Mouse (Mus musculus) G1E (cell line): ENCODE results near the gene 2010109A12Rik. TPM values are rescaled to one million over a fixed set of nuclear protein-coding genes. Genes with fewer than 3 reads are reported as not detected.

Experiments
- ATAC-seq: 2 replicates; pipeline ENCODE4 v1.8.0; 2016; ENCODE audit warnings: mild to moderate bottlenecking; ENCODE audit not compliant: insufficient number of reproducible peaks, poor library complexity, low FRiP score, severe bottlenecking; ENCODE audit errors: extremely low read depth
- DNase-seq: peaks from one replicate; pipeline ENCODE4 v3.0.0; 2012; ENCODE audit warnings: low spot score
- H3K27me3 ChIP-seq: 2 replicates; pipeline ENCODE4 v1.6.1; 2012; ENCODE audit warnings: mild to moderate bottlenecking, low read length, inconsistent platforms; ENCODE audit not compliant: insufficient read depth
- H3K36me3 ChIP-seq: replicated peaks from 2 replicates; pipeline ENCODE3; 2012; ENCODE audit warnings: mild to moderate bottlenecking, inconsistent platforms
- H3K4me1 ChIP-seq: 2 replicates; pipeline ENCODE4 v1.6.1; 2012; ENCODE audit warnings: low read depth, low read length, inconsistent platforms, mixed read lengths; ENCODE audit not compliant: insufficient read depth
- H3K4me3 ChIP-seq: 2 replicates; pipeline ENCODE4 v1.5.1; 2012; ENCODE audit warnings: low read depth, mild to moderate bottlenecking, inconsistent platforms, low read length, moderate library complexity, mixed read lengths
- H3K9me3 ChIP-seq: replicated peaks from 2 replicates; pipeline ENCODE4 v1.6.1; 2012; ENCODE audit warnings: inconsistent platforms
- CTCF ChIP-seq: IDR thresholded peaks from 2 replicates; pipeline ENCODE4 v1.5.1; 2012; ENCODE audit warnings: low read depth, low read length, inconsistent platforms, mixed read lengths
- GATA1 ChIP-seq: IDR thresholded peaks from 2 replicates; pipeline ENCODE4 v1.6.1; 2012; ENCODE audit warnings: borderline replicate concordance, low read length, inconsistent platforms, mixed read lengths
- GATA2 ChIP-seq: IDR thresholded peaks from 2 replicates; pipeline ENCODE4 v1.6.1; 2012; ENCODE audit warnings: low read depth, low read length, inconsistent platforms, borderline replicate concordance
- POLR2AphosphoS5 ChIP-seq: IDR thresholded peaks from 2 replicates; pipeline ENCODE4 v1.6.1; 2012; ENCODE audit warnings: low read depth, low read length, inconsistent platforms; ENCODE audit not compliant: insufficient replicate concordance
- TAL1 ChIP-seq: conservative IDR thresholded peaks from 2 replicates; pipeline ENCODE4 v1.6.1; 2012; ENCODE audit warnings: low read depth, low read length, inconsistent platforms, mixed read lengths
- polyA plus RNA-seq: library from polyadenylated mRNA; stranded (reverse); fragments of >175 nt; gene quantifications from 2 replicates; pipeline ENCODE4 v1.2.3, GENCODE M21; 2012
- total RNA-seq, 2 experiments: library from RNA; stranded (forward) in 1 of 2; stranded (reverse) in 1 of 2; fragments of 200-1000 nt in 1 of 2; fragments of >200 nt in 1 of 2; fragmentation: Nextera tagmentation in 1 of 2; gene quantifications; 2 replicates each; pipeline ENCODE4 v1.2.3; 2014 to 2017

2010109A12Rik gene
- total and polyA plus RNA-seq, 3 experiments = 0.26 to 2.0 (median 1.4) TPM

DNA sequence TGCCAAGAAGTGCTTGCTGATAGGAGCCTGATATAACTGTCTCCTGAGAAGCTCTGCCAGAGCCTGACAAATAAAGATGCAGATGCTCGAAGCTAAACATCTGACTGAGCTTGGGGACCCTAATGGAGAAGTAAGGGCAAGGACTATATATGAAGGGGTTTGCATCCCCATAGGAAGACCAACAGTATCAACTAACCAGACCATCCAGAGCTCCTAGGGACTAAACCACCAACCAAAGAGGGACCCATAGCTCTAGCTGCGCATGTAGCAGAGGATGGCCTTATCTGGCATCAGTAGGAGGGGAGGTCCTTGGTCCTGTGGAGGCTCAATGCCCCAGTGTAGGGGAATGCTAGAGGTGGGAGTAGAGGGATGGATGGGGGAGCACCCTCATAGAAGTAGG lies 18.2 kb downstream of the 2010109A12Rik start:
- H3K27me3 ChIP-seq = peaks cover 38% of the 10 kb centered on the region
- no peaks in the 10 kb centered on the region for H3K9me3 ChIP-seq
- peaks cover 15% of the 10 kb centered on the region for H3K4me1 ChIP-seq
- DNase-seq (no peak), ATAC-seq (no peak)
- no peaks in the 10 kb centered on the region for H3K36me3 ChIP-seq
- no peak overlapping the region for H3K4me3 ChIP-seq
- TF ChIP-seq GATA2 (no peak), POLR2AphosphoS5 (no peak), TAL1 (no peak), CTCF (no peak), GATA1 (no peak)

DNA sequence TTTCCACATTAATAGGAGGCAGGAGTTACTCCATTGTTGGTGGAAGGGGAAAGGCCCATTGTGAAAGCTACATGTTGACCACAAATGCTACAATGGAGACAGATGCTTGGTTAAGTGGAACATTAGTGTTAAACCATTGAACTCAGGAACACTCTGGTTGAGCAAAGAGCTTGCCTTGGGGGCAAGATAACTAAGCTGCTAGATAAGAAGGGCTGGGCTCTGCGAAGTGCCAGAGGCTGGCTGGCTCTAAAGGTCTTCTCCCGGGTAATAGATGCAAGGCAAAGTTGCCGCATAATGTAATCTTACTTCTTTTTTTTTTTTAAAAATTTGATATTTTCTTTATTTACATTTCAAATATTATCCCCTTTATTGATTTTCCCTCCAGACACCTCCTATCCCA lies 20.8 kb downstream of the 2010109A12Rik start:
- DNase-seq (no peak), ATAC-seq (no peak)
- no peaks in the 10 kb centered on the region for H3K9me3 ChIP-seq
- no peak overlapping the region for H3K4me3 ChIP-seq
- H3K36me3 ChIP-seq = no peaks in the 10 kb centered on the region
- peaks cover 15% of the 10 kb centered on the region for H3K4me1 ChIP-seq
- no peak for TF ChIP-seq CTCF
- TF ChIP-seq GATA1 = no peak
- TF ChIP-seq POLR2AphosphoS5 = no peak
- TF ChIP-seq TAL1 = no peak
- peaks cover 35% of the 10 kb centered on the region for H3K27me3 ChIP-seq

DNA sequence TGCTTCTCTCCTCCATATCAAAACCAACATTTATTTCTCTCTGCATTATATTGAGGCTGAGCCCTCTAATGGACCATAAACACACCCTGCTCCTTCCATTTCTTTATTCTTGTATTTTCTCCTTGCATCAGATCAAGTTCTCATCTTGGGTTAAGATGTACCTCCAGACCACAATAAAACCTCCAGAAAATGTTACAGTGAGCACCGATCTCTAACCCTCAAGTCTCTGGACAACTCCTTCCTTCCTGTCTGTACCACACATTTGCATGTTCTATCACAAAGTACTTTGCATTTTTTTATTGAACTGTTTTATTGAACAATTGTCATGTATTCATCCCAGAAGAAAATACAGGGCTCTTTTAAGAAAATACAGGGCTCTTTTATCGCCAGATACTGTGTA lies 23.2 kb downstream of the 2010109A12Rik start:
- ATAC-seq (no peak), DNase-seq (no peak)
- Histone ChIP-seq H3K4me1 (peaks cover 29% of the 10 kb centered on the region), H3K36me3 (no peaks in the 10 kb centered on the region), H3K27me3 (peaks cover 22% of the 10 kb centered on the region), H3K9me3 (no peaks in the 10 kb centered on the region), H3K4me3 (no peak overlapping the region)
- TF ChIP-seq CTCF (no peak), GATA2 (no peak), TAL1 (no peak), POLR2AphosphoS5 (no peak), GATA1 (no peak)

DNA sequence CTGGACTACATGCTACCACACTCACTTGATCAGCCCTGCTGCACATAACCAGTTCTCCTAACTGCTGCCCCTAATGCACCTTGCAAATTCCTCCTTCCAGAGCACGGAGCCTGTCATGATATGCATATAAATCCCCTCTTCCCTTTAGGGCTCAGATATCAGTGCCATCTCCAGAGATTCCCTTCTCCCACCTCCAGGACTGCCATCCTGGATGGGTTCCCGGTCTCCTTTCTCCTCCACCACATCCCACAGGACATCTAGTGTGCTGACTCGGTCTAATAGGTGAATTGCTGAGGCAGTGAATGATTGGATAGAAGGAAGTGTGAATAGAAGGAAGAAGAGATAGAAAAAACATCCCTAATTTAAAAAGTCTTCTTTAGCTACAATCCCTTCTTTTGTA lies 25.4 kb downstream of the 2010109A12Rik start:
- no peak for DNase-seq
- Histone ChIP-seq H3K9me3 (no peaks in the 10 kb centered on the region), H3K4me1 (peaks cover 38% of the 10 kb centered on the region), H3K4me3 (no peak overlapping the region), H3K27me3 (peaks cover 10% of the 10 kb centered on the region), H3K36me3 (no peaks in the 10 kb centered on the region)
- no peak for TF ChIP-seq GATA2
- no peak for TF ChIP-seq GATA1
- TF ChIP-seq CTCF = no peak
- TF ChIP-seq POLR2AphosphoS5 = no peak
- no peak for TF ChIP-seq TAL1
- ATAC-seq = no peak

DNA sequence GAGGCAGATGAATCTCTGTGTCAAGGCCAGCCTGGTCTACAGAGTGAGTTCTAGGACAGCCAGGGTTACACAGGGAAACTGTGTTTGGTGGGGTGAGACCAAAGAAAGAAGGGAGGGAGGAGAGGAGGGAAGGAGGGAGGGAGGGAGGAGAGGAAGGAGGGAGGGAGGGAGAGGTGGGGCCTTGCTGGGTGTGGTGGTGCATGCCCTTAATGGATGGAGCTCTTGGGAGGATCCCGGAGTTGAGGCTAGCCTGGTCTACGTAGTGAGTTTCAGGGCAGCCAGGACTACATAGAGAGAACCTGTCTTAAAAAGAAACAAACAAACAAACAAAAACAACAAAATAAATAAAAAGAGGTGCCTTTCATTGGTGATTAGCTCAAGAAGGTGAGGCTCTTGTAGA lies 26.5 kb downstream of the 2010109A12Rik start:
- Histone ChIP-seq H3K4me3 (no peak overlapping the region), H3K36me3 (no peaks in the 10 kb centered on the region), H3K4me1 (peaks cover 41% of the 10 kb centered on the region), H3K9me3 (no peaks in the 10 kb centered on the region), H3K27me3 (peaks cover 7% of the 10 kb centered on the region)
- DNase-seq (no peak), ATAC-seq (no peak)
- TF ChIP-seq TAL1 (no peak), GATA2 (no peak), GATA1 (no peak), CTCF (no peak), POLR2AphosphoS5 (no peak)

DNA sequence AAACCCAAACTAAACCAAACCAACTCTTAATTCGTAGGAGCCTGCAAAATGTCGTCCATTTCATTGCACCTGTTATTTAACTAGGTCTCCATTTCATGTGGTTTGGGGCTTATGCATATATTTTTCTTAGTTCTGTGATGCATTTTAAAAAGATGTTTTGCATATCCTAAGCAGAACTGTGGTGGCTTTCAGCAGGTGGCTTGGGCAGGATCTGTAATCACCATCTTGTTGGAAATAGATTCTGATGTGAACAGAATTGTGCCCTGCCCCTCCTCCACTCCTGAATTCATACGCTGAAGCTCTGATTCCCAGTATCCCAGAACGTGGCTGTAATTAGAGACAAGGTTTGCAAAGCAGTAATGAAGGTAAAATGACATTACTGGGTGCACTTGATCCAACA lies 27.8 kb downstream of the 2010109A12Rik start:
- H3K4me1 ChIP-seq = peaks cover 48% of the 10 kb centered on the region
- no peaks in the 10 kb centered on the region for H3K9me3 ChIP-seq
- DNase-seq (no peak), ATAC-seq (no peak)
- no peaks in the 10 kb centered on the region for H3K36me3 ChIP-seq
- peaks cover 2% of the 10 kb centered on the region; the same call in 1 of the 2 replicates for H3K27me3 ChIP-seq
- no peak overlapping the region for H3K4me3 ChIP-seq
- TF ChIP-seq TAL1 (no peak), GATA1 (no peak), CTCF (no peak), GATA2 (no peak), POLR2AphosphoS5 (no peak)

DNA sequence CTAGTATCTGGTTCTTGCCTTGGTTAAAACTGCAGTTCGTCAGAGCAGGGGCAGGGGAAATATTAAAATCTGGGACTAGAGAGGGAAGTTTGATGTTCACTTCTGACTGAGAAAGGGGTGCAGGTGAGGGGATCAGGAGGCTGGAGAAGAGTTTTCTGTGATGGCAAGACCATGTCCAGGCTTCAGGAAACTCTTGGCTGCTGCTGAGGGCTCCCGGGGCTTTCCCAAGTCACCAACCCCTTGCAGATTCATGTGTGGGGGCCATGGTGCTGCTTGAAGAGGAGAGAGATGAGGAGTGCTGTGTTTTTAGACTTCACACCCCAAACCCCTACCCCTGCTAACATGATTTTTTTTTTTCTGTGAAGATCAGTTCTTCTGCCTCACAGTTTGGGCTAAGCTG lies 28.3 kb downstream of the 2010109A12Rik start:
- TF ChIP-seq GATA2 = no peak
- TF ChIP-seq CTCF = no peak
- TF ChIP-seq TAL1 = no peak
- TF ChIP-seq GATA1 = no peak
- no peak for TF ChIP-seq POLR2AphosphoS5
- no peak for ATAC-seq
- peaks cover 49% of the 10 kb centered on the region for H3K4me1 ChIP-seq

More for the DNA sequence above, 28.3 kb downstream of the 2010109A12Rik start:
- no peaks in the 10 kb centered on the region for H3K36me3 ChIP-seq
- no peaks in the 10 kb centered on the region for H3K9me3 ChIP-seq
- no peak overlapping the region for H3K4me3 ChIP-seq
- no peak for DNase-seq
- H3K27me3 ChIP-seq = peaks cover 2% of the 10 kb centered on the region; the same call in 1 of the 2 replicates
